Mouse (Mus musculus) C2C12 (cell line): Measurements from ENCODE around the gene Mnd1. TPM values are rescaled to one million over a fixed set of nuclear protein-coding genes. Genes with fewer than 3 reads are reported as not detected.

ENCODE experiments used
- H3K27me3 ChIP-seq: one replicate; pipeline ENCODE4 v1.6.1; 2011; ENCODE audit not compliant: control insufficient read depth, insufficient read depth, insufficient read length
- H3K36me3 ChIP-seq: one replicate; pipeline ENCODE4 v1.6.1; 2011; ENCODE audit not compliant: control insufficient read depth, insufficient read depth
- H3K4me3 ChIP-seq: one replicate; pipeline ENCODE4 v1.5.1; 2011; ENCODE audit warnings: mild to moderate bottlenecking, control low read depth; ENCODE audit not compliant: poor library complexity, insufficient read depth, severe bottlenecking
- H3K79me2 ChIP-seq: one replicate; pipeline ENCODE4 v1.6.1; 2011; ENCODE audit not compliant: control insufficient read depth, insufficient read depth
- H3K79me3 ChIP-seq: one replicate; pipeline ENCODE4 v1.6.1; 2011; ENCODE audit warnings: low read depth, control low read depth
- H3ac ChIP-seq: one replicate; pipeline ENCODE3; 2011; ENCODE audit warnings: low read depth; ENCODE audit not compliant: control insufficient read depth, insufficient read length
- CEBPB ChIP-seq: IDR thresholded peaks from one replicate; pipeline ENCODE4 v1.6.1; 2011; ENCODE audit warnings: low read depth, mild to moderate bottlenecking, control low read depth, moderate library complexity
- CTCF ChIP-seq: IDR thresholded peaks from one replicate; pipeline ENCODE4 v1.5.1; 2011; ENCODE audit not compliant: control insufficient read depth, insufficient read depth, insufficient read length
- FOSL1 ChIP-seq: IDR thresholded peaks from one replicate; pipeline ENCODE4 v1.8.0; 2011; ENCODE audit warnings: mild to moderate bottlenecking, low read length; ENCODE audit not compliant: poor library complexity, insufficient read depth, severe bottlenecking
- MAX ChIP-seq: IDR thresholded peaks from one replicate; pipeline ENCODE4 v1.6.1; 2011; ENCODE audit warnings: mild to moderate bottlenecking, control low read depth
- MYOG ChIP-seq: IDR thresholded peaks from one replicate; pipeline ENCODE4 v1.6.1; 2011; ENCODE audit not compliant: control insufficient read depth, insufficient read length; ENCODE audit errors: extremely low read depth
- USF1 ChIP-seq: IDR thresholded peaks from one replicate; pipeline ENCODE4 v1.6.1; 2011; ENCODE audit warnings: low read depth, mild to moderate bottlenecking, control low read depth, moderate library complexity
- polyA plus RNA-seq: library from polyadenylated mRNA; unstranded; fragments of >200 nt; fragmentation: generic; extraction: Trizol; gene quantifications from one replicate; pipeline ENCODE4 v1.2.1, GENCODE M21; 2012; ENCODE audit warnings: missing spikeins

Gene Mnd1
- polyA plus RNA-seq, 1 experiment: 11.1 TPM

- TF ChIP-seq MAX: no peak
- no peak for TF ChIP-seq CTCF
- TF ChIP-seq FOSL1: no peak
- TF ChIP-seq USF1: no peak
- TF ChIP-seq CEBPB: no peak
- no peak for TF ChIP-seq MYOG
- Histone ChIP-seq H3ac (no peak overlapping the region), H3K27me3 (no peaks in the 10 kb centered on the region), H3K79me2 (peaks cover 16% of the 10 kb centered on the region), H3K79me3 (peaks cover 3% of the 10 kb centered on the region), H3K36me3 (peaks cover 3% of the 10 kb centered on the region), H3K4me3 (no peak overlapping the region)
Observed at GRCm38 (mm10) chr3:84038126-84038525, 117.5 kb downstream of the Mnd1 start.

Other genes starting within 250 kb of the Mnd1 start
- gene Tmem131l, start 115.6 kb downstream of the Mnd1 start, polyA plus RNA-seq: 10.4 TPM
- gene Gm6525, start 18.3 kb upstream of the Mnd1 start, polyA plus RNA-seq: 0.08 TPM
- 2.4 TPM for gene Trim2, start 151.1 kb upstream of the Mnd1 start, polyA plus RNA-seq